Mouse (Mus musculus) erythroblast, embryonic 14.5 days (primary cell): ENCODE measurements around the gene Htt.

Experiments used
- GATA1 ChIP-seq: IDR thresholded peaks from 2 replicates; pipeline ENCODE4 v1.6.1; 2012; ENCODE audit warnings: low read length, inconsistent platforms, mixed read lengths
- TAL1 ChIP-seq: IDR thresholded peaks from 3 replicates; pipeline ENCODE4 v1.6.1; 2012; ENCODE audit warnings: low read length, inconsistent platforms, mixed read lengths

DNA sequence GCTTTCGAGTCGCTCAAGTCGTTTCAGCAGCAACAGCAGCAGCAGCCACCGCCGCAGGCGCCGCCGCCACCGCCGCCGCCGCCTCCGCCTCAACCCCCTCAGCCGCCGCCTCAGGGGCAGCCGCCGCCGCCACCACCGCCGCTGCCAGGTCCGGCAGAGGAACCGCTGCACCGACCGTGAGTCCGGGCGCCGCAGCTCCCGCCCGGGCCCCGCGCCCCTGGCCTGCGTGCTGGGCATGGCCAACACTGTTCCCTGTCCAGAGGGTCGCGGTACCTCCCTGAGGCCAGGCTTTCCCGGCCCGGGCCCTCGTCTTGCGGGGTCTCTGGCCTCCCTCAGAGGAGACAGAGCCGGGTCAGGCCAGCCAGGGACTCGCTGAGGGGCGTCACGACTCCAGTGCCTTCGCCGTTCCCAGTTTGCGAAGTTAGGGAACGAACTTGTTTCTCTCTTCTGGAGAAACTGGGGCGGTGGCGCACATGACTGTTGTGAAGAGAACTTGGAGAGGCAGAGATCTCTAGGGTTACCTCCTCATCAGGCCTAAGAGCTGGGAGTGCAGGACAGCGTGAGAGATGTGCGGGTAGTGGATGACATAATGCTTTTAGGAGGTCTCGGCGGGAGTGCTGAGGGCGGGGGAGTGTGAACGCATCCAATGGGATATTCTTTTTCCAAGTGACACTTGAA is 533 bp downstream of the Htt start:
- TF ChIP-seq TAL1 (no peak), GATA1 (no peak)
